Mouse (Mus musculus) testis, adult 2 months (tissue): Measurements from ENCODE around the gene Cass4. TPM values are rescaled to one million over a fixed set of nuclear protein-coding genes. Genes with fewer than 3 reads are reported as not detected.
A peak's percentile ranks its signal among the peaks of the same experiment; 100 is the strongest.

Experiments used
- H3K27ac ChIP-seq: fragments of 200-500 bp; 2 replicates; pipeline ENCODE4 v1.5.1; 2012; ENCODE audit warnings: low read depth, low read length; ENCODE audit not compliant: control insufficient read depth, insufficient read depth
- H3K27me3 ChIP-seq: fragments of 200-500 bp; 2 replicates; pipeline ENCODE4 v1.6.1; 2012; ENCODE audit warnings: mild to moderate bottlenecking, low read length, moderate library complexity; ENCODE audit not compliant: control insufficient read depth, insufficient read depth
- H3K36me3 ChIP-seq: fragments of 200-500 bp; 2 replicates; pipeline ENCODE4 v1.6.1; 2012; ENCODE audit warnings: mild to moderate bottlenecking, low read length; ENCODE audit not compliant: control insufficient read depth, insufficient read depth
- H3K4me1 ChIP-seq: fragments of 200-500 bp; 2 replicates; pipeline ENCODE4 v1.6.1; 2012; ENCODE audit warnings: low read length; ENCODE audit not compliant: control insufficient read depth, insufficient read depth
- H3K4me3 ChIP-seq: fragments of 200-500 bp; 2 replicates; pipeline ENCODE4 v1.5.1; 2012; ENCODE audit warnings: low read depth, mild to moderate bottlenecking, low read length, moderate library complexity, mixed read lengths; ENCODE audit not compliant: control insufficient read depth
- CTCF ChIP-seq: fragments of 200-500 bp; IDR thresholded peaks from 2 replicates; pipeline ENCODE4 v1.5.1; 2012; ENCODE audit warnings: low read depth, mild to moderate bottlenecking, inconsistent platforms, low read length, moderate library complexity; ENCODE audit not compliant: control insufficient read depth, insufficient read depth, insufficient replicate concordance
- POLR2A ChIP-seq: fragments of 200-500 bp; IDR thresholded peaks from 2 replicates; pipeline ENCODE4 v1.6.1; 2012; ENCODE audit warnings: low read depth, mild to moderate bottlenecking, inconsistent platforms, low read length, moderate library complexity; ENCODE audit not compliant: control insufficient read depth
- polyA plus RNA-seq: library from polyadenylated mRNA; depleted of rRNA; stranded (reverse); fragments of >200 nt; gene quantifications from 2 replicates; pipeline ENCODE4 v1.2.3, GENCODE M21; 2012

Gene Cass4
- polyA plus RNA-seq, 1 experiment = 0.31 TPM

DNA sequence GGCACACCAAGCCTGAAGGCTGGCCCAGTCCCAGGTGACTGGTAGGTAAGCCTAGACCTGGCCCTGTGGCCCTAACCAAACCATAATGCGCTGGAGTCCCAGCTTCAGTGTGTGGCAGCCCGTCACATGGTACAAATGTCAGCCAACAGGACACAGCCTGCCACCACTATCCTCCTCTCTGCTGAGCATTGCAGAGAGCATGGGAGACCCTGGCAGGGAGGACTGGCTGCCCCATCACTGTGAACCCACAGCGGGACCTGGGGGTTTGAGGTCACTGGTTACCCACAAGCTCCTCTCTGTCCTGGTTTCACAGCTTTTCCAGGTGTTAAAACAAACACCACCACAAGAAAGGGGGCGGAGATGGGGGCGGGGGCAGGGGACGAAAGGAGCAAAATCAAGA is 3.3 kb upstream of the Cass4 start:
- no peak overlapping the region for H3K4me3 ChIP-seq
- no peaks in the 10 kb centered on the region for H3K36me3 ChIP-seq
- no peak overlapping the region for H3K27ac ChIP-seq
- H3K27me3 ChIP-seq = no peaks in the 10 kb centered on the region
- TF ChIP-seq CTCF (no peak), POLR2A (no peak)
- peaks cover 2% of the 10 kb centered on the region; the same call in 1 of the 2 replicates for H3K4me1 ChIP-seq

GRCm38 (mm10) chr2:172392041-172392521 is 1.5 kb upstream of the Cass4 start:
- TF ChIP-seq CTCF (no peak), POLR2A (no peak)
- Histone ChIP-seq H3K4me3 (no peak overlapping the region), H3K36me3 (no peaks in the 10 kb centered on the region), H3K27me3 (no peaks in the 10 kb centered on the region), H3K4me1 (peaks cover 2% of the 10 kb centered on the region; the same call in 1 of the 2 replicates), H3K27ac (no peak overlapping the region)

- peaks cover 2% of the 10 kb centered on the region; the same call in 1 of the 2 replicates for H3K4me1 ChIP-seq
- TF ChIP-seq POLR2A = no peak
- TF ChIP-seq CTCF = no peak
- peak overlapping the region; percentile 48 for H3K4me3 ChIP-seq
- no peaks in the 10 kb centered on the region for H3K27me3 ChIP-seq
- no peaks in the 10 kb centered on the region for H3K36me3 ChIP-seq
- no peak overlapping the region for H3K27ac ChIP-seq
Measured at GRCm38 (mm10) chr2:172394052-172394392, 428 bp downstream of the Cass4 start.

DNA sequence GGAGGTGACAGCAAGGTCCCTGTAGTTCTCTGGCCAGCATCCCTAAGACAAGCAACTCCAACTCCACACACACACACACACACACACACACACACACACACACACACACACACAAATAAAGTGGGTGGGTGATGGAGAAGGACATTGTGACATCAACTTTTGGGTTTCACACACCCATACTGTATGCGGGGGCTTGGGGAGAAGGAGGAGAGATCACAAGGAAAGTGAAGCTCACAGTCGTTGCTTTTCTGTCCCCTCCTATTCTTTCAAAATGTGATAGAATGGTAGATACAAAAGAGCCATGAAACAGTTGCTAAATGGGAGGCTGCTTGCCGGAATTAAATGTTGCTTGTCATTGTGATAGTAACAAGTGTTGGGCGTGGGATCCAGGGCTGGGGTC is 1.1 kb downstream of the Cass4 start:
- Histone ChIP-seq H3K4me1 (peaks cover 2% of the 10 kb centered on the region; the same call in 1 of the 2 replicates), H3K36me3 (no peaks in the 10 kb centered on the region), H3K4me3 (peak overlapping the region; percentile 48), H3K27ac (no peak overlapping the region), H3K27me3 (no peaks in the 10 kb centered on the region)
- TF ChIP-seq POLR2A (no peak), CTCF (no peak)

- H3K4me3 ChIP-seq = peak overlapping the region; percentile 48
- no peaks in the 10 kb centered on the region for H3K36me3 ChIP-seq
- no peaks in the 10 kb centered on the region for H3K27me3 ChIP-seq
- H3K27ac ChIP-seq = no peak overlapping the region
- peaks cover 2% of the 10 kb centered on the region; the same call in 1 of the 2 replicates for H3K4me1 ChIP-seq
- TF ChIP-seq POLR2A = no peak
- TF ChIP-seq CTCF = no peak
Measured at GRCm38 (mm10) chr2:172395961-172396360, 2.4 kb downstream of the Cass4 start.

- H3K4me3 ChIP-seq = no peak overlapping the region
- TF ChIP-seq POLR2A (no peak), CTCF (no peak)
Measured at GRCm38 (mm10) chr2:172399901-172400300, 6.3 kb downstream of the Cass4 start.

DNA sequence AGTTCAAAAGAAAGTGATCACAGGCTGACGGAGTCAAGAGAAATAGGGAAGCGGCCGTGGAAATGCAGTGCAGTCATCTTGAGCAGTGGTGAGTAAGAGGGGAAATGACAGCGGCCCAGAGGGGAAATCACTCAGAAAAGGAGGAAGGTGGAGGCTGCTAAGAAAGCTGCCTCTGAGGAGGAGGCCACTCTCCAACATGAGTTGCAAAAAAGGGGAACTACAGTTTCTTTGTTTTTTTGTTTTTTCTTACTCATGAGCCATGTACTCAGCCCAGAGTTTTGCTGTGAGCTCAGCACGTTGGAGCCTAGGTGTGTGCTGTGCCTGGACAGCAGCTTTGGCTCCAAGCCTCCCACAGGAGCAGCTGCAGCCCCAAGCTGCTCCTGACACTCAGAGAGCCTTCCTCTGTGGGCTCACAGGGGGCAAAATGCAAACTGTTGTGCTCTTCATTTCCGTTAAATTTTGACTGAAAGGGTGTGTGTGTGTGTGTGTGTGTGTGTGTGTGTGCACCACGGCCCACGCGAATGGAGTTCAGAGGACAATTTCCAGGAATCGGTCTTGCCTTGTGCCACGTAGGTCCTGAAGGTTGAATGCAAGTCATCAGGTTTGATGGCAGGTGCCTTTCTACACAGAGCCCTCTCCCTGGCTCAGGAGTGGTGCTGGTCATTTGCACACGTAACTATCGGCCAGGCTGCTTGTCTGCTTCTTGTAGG is 7.7 kb downstream of the Cass4 start:
- Histone ChIP-seq H3K27ac (no peak overlapping the region), H3K4me1 (peaks cover 6% of the 10 kb centered on the region), H3K36me3 (no peaks in the 10 kb centered on the region), H3K4me3 (no peak overlapping the region), H3K27me3 (no peaks in the 10 kb centered on the region)
- TF ChIP-seq POLR2A (no peak), CTCF (no peak)

More at GRCm38 (mm10) chr2:172399901-172400300, 6.3 kb downstream of the Cass4 start:
- H3K27me3 ChIP-seq = no peaks in the 10 kb centered on the region
- H3K4me1 ChIP-seq = peaks cover 6% of the 10 kb centered on the region
- H3K36me3 ChIP-seq = no peaks in the 10 kb centered on the region
- H3K27ac ChIP-seq = no peak overlapping the region
